Mouse (Mus musculus) testis, adult 2 months (tissue): ENCODE data around the gene Rpf2. TPM values are rescaled to one million over a fixed set of nuclear protein-coding genes. Genes with fewer than 3 reads are reported as not detected.

Experiments
- H3K27ac ChIP-seq: fragments of 200-500 bp; 2 replicates; pipeline ENCODE4 v1.5.1; 2012; ENCODE audit warnings: low read depth, low read length; ENCODE audit not compliant: control insufficient read depth, insufficient read depth
- H3K27me3 ChIP-seq: fragments of 200-500 bp; 2 replicates; pipeline ENCODE4 v1.6.1; 2012; ENCODE audit warnings: mild to moderate bottlenecking, low read length, moderate library complexity; ENCODE audit not compliant: control insufficient read depth, insufficient read depth
- H3K36me3 ChIP-seq: fragments of 200-500 bp; 2 replicates; pipeline ENCODE4 v1.6.1; 2012; ENCODE audit warnings: mild to moderate bottlenecking, low read length; ENCODE audit not compliant: control insufficient read depth, insufficient read depth
- H3K4me1 ChIP-seq: fragments of 200-500 bp; 2 replicates; pipeline ENCODE4 v1.6.1; 2012; ENCODE audit warnings: low read length; ENCODE audit not compliant: control insufficient read depth, insufficient read depth
- H3K4me3 ChIP-seq: fragments of 200-500 bp; 2 replicates; pipeline ENCODE4 v1.5.1; 2012; ENCODE audit warnings: low read depth, mild to moderate bottlenecking, low read length, moderate library complexity, mixed read lengths; ENCODE audit not compliant: control insufficient read depth
- CTCF ChIP-seq: fragments of 200-500 bp; IDR thresholded peaks from 2 replicates; pipeline ENCODE4 v1.5.1; 2012; ENCODE audit warnings: low read depth, mild to moderate bottlenecking, inconsistent platforms, low read length, moderate library complexity; ENCODE audit not compliant: control insufficient read depth, insufficient read depth, insufficient replicate concordance
- POLR2A ChIP-seq: fragments of 200-500 bp; IDR thresholded peaks from 2 replicates; pipeline ENCODE4 v1.6.1; 2012; ENCODE audit warnings: low read depth, mild to moderate bottlenecking, inconsistent platforms, low read length, moderate library complexity; ENCODE audit not compliant: control insufficient read depth
- polyA plus RNA-seq: library from polyadenylated mRNA; depleted of rRNA; stranded (reverse); fragments of >200 nt; gene quantifications from 2 replicates; pipeline ENCODE4 v1.2.3, GENCODE M21; 2012

Rpf2 gene
- polyA plus RNA-seq, 1 experiment: 14.6 TPM

DNA sequence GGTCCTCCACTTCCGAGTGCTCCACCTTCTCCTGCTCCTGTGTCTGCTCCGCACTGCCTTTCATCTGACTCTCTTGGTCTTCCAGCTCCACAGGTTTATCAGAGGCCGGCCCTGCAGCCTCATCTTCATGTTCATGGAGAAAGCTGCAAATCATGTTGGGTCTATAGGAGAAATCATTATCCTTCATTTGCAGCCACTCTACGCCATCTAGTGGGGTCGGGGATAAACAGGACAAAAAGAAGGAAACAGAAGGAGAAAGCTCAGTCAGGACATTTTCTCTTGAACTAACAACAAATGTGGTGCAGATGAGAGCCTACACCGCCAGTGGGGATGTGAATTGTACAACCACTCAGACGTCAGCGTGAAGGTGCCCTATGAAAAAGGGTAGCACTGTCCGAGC lies 2.8 kb upstream of the Rpf2 start:
- Histone ChIP-seq H3K27ac (no peak overlapping the region), H3K4me3 (no peak overlapping the region), H3K36me3 (no peaks in the 10 kb centered on the region; the same call in 1 of the 2 replicates), H3K4me1 (peaks cover 3% of the 10 kb centered on the region), H3K27me3 (no peaks in the 10 kb centered on the region)
- no peak for TF ChIP-seq CTCF

DNA sequence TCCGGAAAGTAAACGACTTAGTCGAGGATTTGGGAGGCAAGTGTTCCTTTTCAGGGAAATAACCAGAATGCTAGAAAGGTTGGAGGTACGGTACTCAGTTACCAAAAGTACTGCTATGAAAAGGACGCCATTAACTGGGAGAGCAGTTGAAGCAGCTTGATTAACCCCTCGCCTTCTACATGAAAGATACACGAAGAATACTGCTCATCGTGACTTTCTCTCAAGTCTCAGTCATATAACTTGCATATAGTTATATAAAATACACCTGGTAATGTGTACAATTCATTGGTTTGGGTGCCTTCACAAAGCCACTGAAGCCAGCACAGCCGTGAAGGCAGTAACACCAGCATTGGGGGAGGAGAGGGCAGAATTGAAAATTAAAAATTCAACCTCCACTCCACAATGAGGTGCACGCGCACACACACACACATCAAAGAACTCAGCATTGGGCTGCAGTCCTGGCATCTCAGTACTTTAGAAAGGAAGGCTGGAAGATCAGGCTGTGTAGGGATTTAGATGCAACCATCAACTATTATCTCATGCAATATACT lies 405 bp upstream of the Rpf2 start:
- H3K27ac ChIP-seq: peak overlapping the region; percentile 92
- peaks cover 2% of the 10 kb centered on the region for H3K36me3 ChIP-seq
- TF ChIP-seq POLR2A: no peak
- TF ChIP-seq CTCF: no peak
- H3K4me3 ChIP-seq: peak overlapping the region; percentile 97
- H3K4me1 ChIP-seq: peaks cover 3% of the 10 kb centered on the region
- no peaks in the 10 kb centered on the region for H3K27me3 ChIP-seq

DNA sequence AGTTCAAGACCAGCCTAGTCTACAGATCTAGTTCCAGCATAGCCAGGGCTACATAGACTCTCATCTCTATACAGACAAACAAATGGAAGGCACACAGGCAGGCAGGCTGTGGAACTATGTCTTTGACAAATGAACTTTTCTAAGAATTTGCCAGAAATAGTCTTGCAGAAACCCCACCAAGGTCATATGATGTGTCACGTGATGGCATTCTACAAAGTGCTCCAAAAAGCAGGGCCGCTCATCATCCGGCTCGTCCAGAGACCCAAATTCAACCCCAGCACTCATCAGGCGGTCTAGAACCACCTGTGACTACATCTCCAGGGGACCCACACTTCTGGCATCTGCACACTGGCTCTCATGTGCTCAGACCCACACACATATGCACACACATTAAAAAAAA lies 9.0 kb downstream of the Rpf2 start:
- H3K27ac ChIP-seq: no peak overlapping the region
- H3K4me3 ChIP-seq: no peak overlapping the region
- H3K27me3 ChIP-seq: no peaks in the 10 kb centered on the region
- H3K36me3 ChIP-seq: no peaks in the 10 kb centered on the region
- TF ChIP-seq CTCF (no peak), POLR2A (no peak)
- H3K4me1 ChIP-seq: no peaks in the 10 kb centered on the region

DNA sequence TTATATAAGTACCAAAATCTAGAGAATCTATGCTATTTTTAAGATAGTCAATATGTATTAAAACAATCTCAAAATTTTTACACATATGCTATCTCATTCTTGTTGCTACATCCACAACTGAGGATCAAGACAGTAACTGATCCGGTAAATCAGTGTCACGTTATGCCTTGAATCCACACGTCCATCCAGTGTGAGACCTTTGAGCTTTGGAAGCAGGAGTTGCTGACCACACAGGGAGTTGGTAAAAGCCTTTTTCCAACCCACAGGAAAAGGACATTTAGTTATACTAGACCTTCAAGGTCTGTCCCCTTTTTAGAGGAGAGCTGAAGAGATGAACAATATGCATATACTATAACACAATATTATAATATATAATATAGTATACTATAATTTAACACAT lies 13.6 kb downstream of the Rpf2 start:
- no peak overlapping the region for H3K27ac ChIP-seq
- no peaks in the 10 kb centered on the region for H3K27me3 ChIP-seq
- H3K36me3 ChIP-seq: no peaks in the 10 kb centered on the region
- H3K4me1 ChIP-seq: no peaks in the 10 kb centered on the region
- TF ChIP-seq POLR2A: no peak
- TF ChIP-seq CTCF: no peak
- no peak overlapping the region for H3K4me3 ChIP-seq

DNA sequence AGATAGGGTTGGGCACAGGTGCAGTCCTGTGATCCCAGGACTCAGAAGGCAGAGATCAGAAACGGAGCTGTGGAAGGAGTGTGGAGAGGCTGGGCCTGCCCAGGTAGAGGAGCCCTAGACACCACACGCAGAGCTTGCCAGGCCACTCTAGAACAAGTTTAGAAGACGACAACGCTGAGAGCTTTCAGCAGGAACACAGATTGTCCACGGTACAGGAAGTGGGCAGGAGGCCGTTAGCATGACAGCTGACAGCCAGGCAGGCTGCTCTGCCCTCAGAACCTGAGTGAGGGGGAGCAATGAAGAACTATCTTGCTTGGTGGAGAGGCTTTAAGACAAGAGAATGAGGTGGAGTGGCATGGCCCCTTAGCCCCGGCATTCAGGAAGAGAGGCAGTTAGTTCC lies 14.4 kb downstream of the Rpf2 start:
- TF ChIP-seq CTCF (no peak), POLR2A (no peak)
- Histone ChIP-seq H3K36me3 (no peaks in the 10 kb centered on the region), H3K4me3 (no peak overlapping the region), H3K27me3 (no peaks in the 10 kb centered on the region), H3K4me1 (no peaks in the 10 kb centered on the region), H3K27ac (no peak overlapping the region)

DNA sequence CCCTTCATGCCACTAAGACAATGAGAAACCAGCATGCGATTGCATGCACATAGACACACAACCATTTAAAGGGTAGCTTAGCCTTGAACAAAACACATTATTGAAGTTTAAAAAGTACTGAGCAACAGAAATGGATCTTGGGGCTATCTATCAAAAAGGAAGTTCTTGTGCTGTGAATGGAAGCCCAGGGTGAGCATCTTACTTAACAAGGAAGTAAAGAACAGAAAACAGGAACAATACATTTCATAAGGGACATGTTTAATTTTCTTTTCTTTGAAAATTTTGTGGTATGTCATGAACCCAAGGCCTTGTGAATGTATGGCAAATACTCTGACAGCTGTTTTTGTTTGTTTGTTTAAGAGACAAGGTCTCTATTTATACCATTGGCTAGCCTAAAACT lies 17.1 kb downstream of the Rpf2 start:
- no peak for TF ChIP-seq CTCF
- TF ChIP-seq POLR2A: no peak
- Histone ChIP-seq H3K4me1 (no peaks in the 10 kb centered on the region), H3K27ac (no peak overlapping the region), H3K27me3 (no peaks in the 10 kb centered on the region), H3K36me3 (no peaks in the 10 kb centered on the region; the same call in 1 of the 2 replicates), H3K4me3 (no peak overlapping the region)

DNA sequence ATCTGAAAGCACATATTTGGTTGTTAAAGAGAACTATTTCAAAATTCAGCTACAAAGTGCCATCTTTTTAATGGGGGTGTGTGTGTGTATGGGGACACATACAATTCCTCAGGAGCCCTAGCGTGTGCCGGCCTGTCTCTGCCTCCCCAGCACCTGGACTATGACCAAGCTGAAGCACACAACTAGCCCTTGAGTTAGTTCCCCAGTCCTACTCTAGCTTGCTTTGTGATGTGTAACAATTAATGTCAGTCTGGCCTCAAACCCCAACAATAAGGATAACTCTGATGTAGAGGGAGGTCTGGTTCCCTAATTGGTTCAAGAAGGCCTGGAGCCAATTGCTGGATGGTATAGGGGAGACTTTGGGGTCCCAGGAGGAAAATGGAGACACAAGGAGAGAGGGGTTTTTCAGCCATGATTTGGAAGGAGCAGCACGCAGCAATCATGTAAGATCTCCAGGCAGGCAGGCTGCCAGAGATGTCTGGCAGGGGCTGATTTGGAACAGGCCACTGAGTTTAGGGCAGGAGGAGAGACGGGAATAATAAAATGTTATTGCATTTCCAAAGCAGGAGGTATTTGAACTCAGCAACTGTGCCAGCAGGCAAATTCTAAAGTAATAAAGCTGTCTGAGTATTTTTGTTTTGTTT lies 19.1 kb downstream of the Rpf2 start:
- Histone ChIP-seq H3K27me3 (no peaks in the 10 kb centered on the region), H3K4me1 (no peaks in the 10 kb centered on the region), H3K27ac (no peak overlapping the region), H3K36me3 (no peaks in the 10 kb centered on the region; the same call in 1 of the 2 replicates), H3K4me3 (peak overlapping the region; percentile 35; the same call in 1 of the 2 replicates)
- TF ChIP-seq CTCF: no peak
- no peak for TF ChIP-seq POLR2A
